Mouse (Mus musculus) testis, adult 2 months (tissue): ENCODE data around the gene Car8.

Experiments used
- CTCF ChIP-seq: fragments of 200-500 bp; IDR thresholded peaks from 2 replicates; pipeline ENCODE4 v1.5.1; 2012; ENCODE audit warnings: low read depth, mild to moderate bottlenecking, inconsistent platforms, low read length, moderate library complexity; ENCODE audit not compliant: control insufficient read depth, insufficient read depth, insufficient replicate concordance
- POLR2A ChIP-seq: fragments of 200-500 bp; IDR thresholded peaks from 2 replicates; pipeline ENCODE4 v1.6.1; 2012; ENCODE audit warnings: low read depth, mild to moderate bottlenecking, inconsistent platforms, low read length, moderate library complexity; ENCODE audit not compliant: control insufficient read depth

DNA sequence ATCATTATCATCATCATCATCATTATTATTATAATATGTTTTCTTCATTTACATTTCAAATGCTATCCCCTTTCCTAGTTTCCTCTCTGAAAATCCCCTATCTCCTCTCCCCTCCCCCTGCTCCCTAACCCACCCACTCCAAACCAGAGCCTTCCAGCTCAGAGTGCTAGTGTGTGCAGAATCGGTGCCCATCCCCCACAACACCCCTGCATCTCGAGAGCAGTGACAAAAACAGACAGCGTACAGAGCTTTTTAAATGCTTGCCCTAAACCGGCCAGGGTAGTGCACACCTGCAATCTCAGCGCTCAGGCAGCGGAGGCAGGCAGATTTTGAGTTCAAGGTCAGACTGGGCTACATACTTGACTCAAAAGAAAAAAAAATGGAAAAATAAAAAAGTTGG, 22.3 kb downstream of the Car8 start:
- TF ChIP-seq CTCF, result no peak
- TF ChIP-seq POLR2A, result no peak
